Mouse (Mus musculus) erythroblast, embryonic 14.5 days (primary cell): Measurements from ENCODE around the gene Acvr1b. TPM values are rescaled to one million over a fixed set of nuclear protein-coding genes. Genes with fewer than 3 reads are reported as not detected.

Source experiments
- H3K27me3 ChIP-seq: 2 replicates; pipeline ENCODE4 v1.6.1; 2012; ENCODE audit warnings: inconsistent platforms; ENCODE audit not compliant: control insufficient read depth
- H3K36me3 ChIP-seq: 2 replicates; pipeline ENCODE4 v1.6.1; 2012; ENCODE audit warnings: mild to moderate bottlenecking, inconsistent platforms; ENCODE audit not compliant: control insufficient read depth
- H3K4me1 ChIP-seq: 2 replicates; pipeline ENCODE4 v1.6.1; 2012; ENCODE audit warnings: inconsistent platforms; ENCODE audit not compliant: control insufficient read depth
- H3K4me3 ChIP-seq: replicated peaks from 2 replicates; pipeline ENCODE3; 2012; ENCODE audit warnings: moderate library complexity, mild to moderate bottlenecking, inconsistent platforms
- H3K9me3 ChIP-seq: 2 replicates; pipeline ENCODE4 v1.6.1; 2012; ENCODE audit warnings: low read length, inconsistent platforms, mixed read lengths; ENCODE audit not compliant: control insufficient read depth
- GATA1 ChIP-seq: IDR thresholded peaks from 2 replicates; pipeline ENCODE4 v1.6.1; 2012; ENCODE audit warnings: low read length, inconsistent platforms, mixed read lengths
- TAL1 ChIP-seq: IDR thresholded peaks from 3 replicates; pipeline ENCODE4 v1.6.1; 2012; ENCODE audit warnings: low read length, inconsistent platforms, mixed read lengths
- polyA plus RNA-seq: library from polyadenylated mRNA; stranded (reverse); fragments of >175 nt; gene quantifications from 2 replicates; pipeline ENCODE4 v1.2.3, GENCODE M21; 2012

Gene Acvr1b
- polyA plus RNA-seq, 1 experiment: 0.02 TPM

GRCm38 (mm10) chr15:101242645-101243044, 68.8 kb downstream of the Acvr1b start:
- H3K36me3 ChIP-seq: no peaks in the 10 kb centered on the region

GRCm38 (mm10) chr15:101244012-101244411, 70.1 kb downstream of the Acvr1b start:
- Histone ChIP-seq H3K9me3 (no peaks in the 10 kb centered on the region), H3K4me3 (no peak overlapping the region), H3K4me1 (peaks cover 20% of the 10 kb centered on the region), H3K27me3 (peaks cover 7% of the 10 kb centered on the region), H3K36me3 (no peaks in the 10 kb centered on the region)
- TF ChIP-seq TAL1 (no peak), GATA1 (no peak)

More at GRCm38 (mm10) chr15:101242645-101243044, 68.8 kb downstream of the Acvr1b start:
- Histone ChIP-seq H3K9me3 (no peaks in the 10 kb centered on the region), H3K4me3 (no peak overlapping the region), H3K27me3 (peaks cover 19% of the 10 kb centered on the region), H3K4me1 (peaks cover 20% of the 10 kb centered on the region)
- TF ChIP-seq TAL1: no peak
- TF ChIP-seq GATA1: no peak

DNA sequence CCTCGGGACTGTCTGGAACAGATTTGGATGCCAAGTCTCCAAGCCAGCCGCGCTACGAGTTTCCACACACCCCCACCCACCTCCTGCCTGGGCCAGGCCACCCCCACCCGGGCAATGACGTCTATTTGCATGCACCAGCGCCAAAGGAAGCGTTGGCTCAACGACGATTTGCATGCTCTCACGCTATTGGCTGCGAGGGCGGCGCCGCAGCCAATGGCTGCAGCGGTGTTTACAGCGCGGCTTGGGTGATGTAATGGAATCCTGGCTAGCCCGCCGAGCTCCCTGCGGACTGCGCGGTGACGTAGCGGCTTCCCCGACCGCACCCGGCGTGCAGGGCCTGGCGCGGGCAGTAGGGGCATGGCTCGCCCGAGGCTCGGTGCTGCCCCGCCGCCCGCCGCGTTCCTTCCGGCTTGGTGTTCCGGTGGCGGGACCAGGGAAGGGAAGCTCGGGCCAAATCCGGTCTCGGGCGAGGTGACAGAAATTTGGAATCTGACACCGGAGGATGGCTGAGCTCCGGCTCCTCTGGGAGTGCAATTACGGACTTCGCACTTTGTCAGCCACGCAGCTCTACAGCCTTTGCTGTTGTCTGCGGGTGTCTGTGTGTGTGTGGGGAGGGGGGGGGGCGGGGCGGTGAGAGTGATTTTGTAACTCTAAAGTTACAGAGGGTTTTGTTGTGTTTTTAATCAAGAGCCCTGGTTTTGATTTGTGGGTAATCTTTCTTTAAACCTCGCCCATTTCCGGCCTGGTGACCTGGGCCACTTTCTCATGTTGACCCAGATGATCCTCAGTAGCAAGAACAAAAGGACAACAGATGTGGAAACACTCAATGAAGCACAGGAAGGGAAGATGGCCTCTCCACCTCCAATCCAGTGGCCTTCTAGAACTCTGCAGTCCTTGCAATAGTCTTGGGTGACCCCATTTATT, 72.6 kb downstream of the Acvr1b start:
- TF ChIP-seq GATA1 (no peak), TAL1 (no peak)
- peak overlapping the region; percentile 46 for H3K4me3 ChIP-seq
- H3K27me3 ChIP-seq: peaks cover 5% of the 10 kb centered on the region
- no peaks in the 10 kb centered on the region for H3K9me3 ChIP-seq
- H3K36me3 ChIP-seq: no peaks in the 10 kb centered on the region
- H3K4me1 ChIP-seq: peaks cover 15% of the 10 kb centered on the region

GRCm38 (mm10) chr15:101247155-101247498, 73.3 kb downstream of the Acvr1b start:
- TF ChIP-seq GATA1 (no peak), TAL1 (no peak)
- H3K36me3 ChIP-seq: no peaks in the 10 kb centered on the region
- no peaks in the 10 kb centered on the region for H3K9me3 ChIP-seq
- peaks cover 5% of the 10 kb centered on the region for H3K27me3 ChIP-seq
- no peak overlapping the region for H3K4me3 ChIP-seq
- H3K4me1 ChIP-seq: peaks cover 15% of the 10 kb centered on the region

DNA sequence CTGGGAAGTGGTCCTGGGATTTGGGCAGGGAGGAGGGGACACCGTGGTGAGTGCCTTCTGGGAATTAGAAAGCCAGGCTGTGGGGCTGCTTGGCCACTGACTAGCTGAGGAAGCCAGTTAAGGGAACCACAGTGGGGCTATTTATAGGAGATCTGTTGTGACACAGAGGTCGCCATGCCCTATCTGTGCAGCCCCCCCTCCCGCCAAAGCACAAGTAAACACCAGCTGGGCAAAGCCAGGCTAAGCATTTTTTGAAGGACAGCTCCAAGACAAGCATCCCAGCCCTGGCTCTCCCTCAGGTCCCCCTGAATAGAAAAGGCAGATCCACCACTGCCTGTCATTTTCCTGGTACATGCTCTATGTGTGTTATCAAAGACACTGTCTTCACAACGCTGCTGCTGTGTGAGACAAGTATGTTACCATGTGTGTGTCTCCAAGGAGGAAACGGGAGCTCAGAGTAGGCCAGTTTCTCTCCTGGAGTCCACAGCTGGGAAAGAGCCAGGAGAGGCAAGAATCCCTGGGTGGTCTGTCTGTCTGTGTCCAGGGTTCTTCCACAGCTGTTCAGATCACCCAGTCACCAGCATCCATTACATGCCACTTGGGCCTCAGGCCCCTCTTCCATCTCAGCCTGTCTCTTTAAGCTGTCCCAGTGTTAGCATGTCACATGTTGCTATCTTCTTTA, 74.3 kb downstream of the Acvr1b start:
- TF ChIP-seq GATA1 (no peak), TAL1 (no peak)
- no peak overlapping the region for H3K4me3 ChIP-seq
- peaks cover 15% of the 10 kb centered on the region for H3K27me3 ChIP-seq
- H3K9me3 ChIP-seq: 0 out of 2 replicates have a peak, but pooled peaks cover 3% of the 10 kb centered on the region
- peaks cover 15% of the 10 kb centered on the region for H3K4me1 ChIP-seq
- no peaks in the 10 kb centered on the region for H3K36me3 ChIP-seq

DNA sequence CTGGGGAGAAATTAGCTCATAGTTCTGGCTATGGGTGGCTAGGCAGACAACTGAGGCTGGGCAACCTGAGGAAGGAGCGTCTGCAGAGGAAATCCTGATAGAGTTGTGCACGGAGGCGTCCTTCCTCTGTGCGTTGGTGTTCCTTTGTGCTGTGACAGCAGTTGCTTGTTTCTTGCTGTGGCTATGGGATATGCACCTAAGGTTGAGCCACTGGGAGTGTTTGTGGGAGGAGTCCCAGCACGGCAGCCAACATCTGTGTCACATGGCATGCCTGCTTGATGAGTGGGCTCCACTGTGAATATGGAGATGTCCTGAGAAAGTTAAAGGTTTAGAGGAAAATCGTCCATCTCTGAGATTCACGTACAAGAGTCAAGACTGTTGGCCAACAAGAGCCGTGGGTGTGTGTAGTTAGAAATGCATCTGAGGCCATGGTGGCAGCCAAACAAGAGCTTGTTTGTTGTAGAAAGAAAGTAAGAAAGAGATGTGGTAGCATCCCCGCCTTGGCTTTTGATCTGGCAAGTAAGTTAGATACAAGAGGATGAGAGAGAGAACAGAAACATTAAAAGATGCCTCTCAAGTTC, 76.4 kb downstream of the Acvr1b start:
- peaks cover 36% of the 10 kb centered on the region for H3K27me3 ChIP-seq
- H3K4me3 ChIP-seq: no peak overlapping the region
- H3K4me1 ChIP-seq: peaks cover 15% of the 10 kb centered on the region
- no peaks in the 10 kb centered on the region for H3K36me3 ChIP-seq
- H3K9me3 ChIP-seq: 0 out of 2 replicates have a peak, but pooled peaks cover 3% of the 10 kb centered on the region
- TF ChIP-seq TAL1 (no peak), GATA1 (no peak)

GRCm38 (mm10) chr15:101251930-101252329, 78.1 kb downstream of the Acvr1b start:
- H3K4me1 ChIP-seq: peaks cover 3% of the 10 kb centered on the region
- no peaks in the 10 kb centered on the region for H3K36me3 ChIP-seq
- no peak overlapping the region for H3K4me3 ChIP-seq
- H3K27me3 ChIP-seq: peaks cover 50% of the 10 kb centered on the region
- TF ChIP-seq GATA1 (no peak), TAL1 (no peak)
- H3K9me3 ChIP-seq: 0 out of 2 replicates have a peak, but pooled peaks cover 3% of the 10 kb centered on the region

GRCm38 (mm10) chr15:101252614-101253013, 78.7 kb downstream of the Acvr1b start:
- H3K4me3 ChIP-seq: no peak overlapping the region
- 0 out of 2 replicates have a peak, but pooled peaks cover 3% of the 10 kb centered on the region for H3K9me3 ChIP-seq
- TF ChIP-seq TAL1: no peak
- no peak for TF ChIP-seq GATA1
- H3K36me3 ChIP-seq: no peaks in the 10 kb centered on the region
- no peaks in the 10 kb centered on the region; the same call in 1 of the 2 replicates for H3K4me1 ChIP-seq
- H3K27me3 ChIP-seq: peaks cover 50% of the 10 kb centered on the region

DNA sequence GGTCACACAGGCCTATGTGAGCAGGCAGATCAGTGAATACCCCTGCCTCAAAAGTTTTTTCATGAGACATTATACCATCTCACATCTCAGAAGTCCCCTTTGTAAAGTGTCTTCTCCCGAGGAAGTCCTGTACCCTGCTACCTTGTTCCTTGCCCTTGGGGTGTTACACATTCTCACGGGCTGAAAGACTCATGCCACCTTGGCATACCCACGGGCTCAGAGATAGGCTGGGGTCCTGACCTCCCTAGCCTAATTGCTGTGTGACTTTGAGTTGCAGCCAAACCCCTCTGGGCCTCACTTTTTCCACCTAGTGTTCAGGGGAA, 79.7 kb downstream of the Acvr1b start:
- H3K36me3 ChIP-seq: no peaks in the 10 kb centered on the region
- no peak for TF ChIP-seq GATA1
- no peak for TF ChIP-seq TAL1

More for the DNA sequence above, 79.7 kb downstream of the Acvr1b start:
- Histone ChIP-seq H3K4me3 (no peak overlapping the region), H3K9me3 (0 out of 2 replicates have a peak, but pooled peaks cover 3% of the 10 kb centered on the region), H3K27me3 (peaks cover 50% of the 10 kb centered on the region), H3K4me1 (no peaks in the 10 kb centered on the region; the same call in 1 of the 2 replicates)
